18 mouse cellular contexts compared by ENCODE assay signal in the genomic region with DNA sequence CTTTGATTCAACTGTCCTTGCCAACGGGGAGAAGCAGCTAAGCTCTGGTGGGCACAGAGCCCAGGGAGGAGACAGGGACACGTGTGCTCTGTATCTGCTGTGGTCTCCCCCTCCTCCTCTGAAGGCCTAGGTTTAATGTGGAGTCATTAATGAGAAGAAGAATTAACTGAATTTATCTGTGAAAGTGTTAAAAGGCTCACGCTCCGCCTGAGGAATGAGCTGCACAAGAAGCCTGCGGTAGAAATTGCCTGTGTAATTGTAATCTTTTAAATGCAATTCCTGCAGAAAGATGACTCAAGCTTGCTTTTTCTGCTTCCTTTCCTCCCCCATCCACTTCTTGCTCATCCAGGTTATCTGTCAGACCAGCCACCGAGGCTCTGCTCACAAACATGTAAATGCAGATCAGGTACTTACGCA.
A peak's percentile ranks its signal among the peaks of the same experiment; 100 is the strongest.
DNase-seq lines count a peak whose midpoint lies in the region; ATAC-seq lines count a peak whose summit lies in the region.
"Had no signal": no experiment of that assay in that cellular context is flagged by ENCODE, and none has a peak within 500 bp of the region (broad histone marks: within the 10 kb centered on the region; RNA-seq: fewer than 3 reads in every experiment).

No protein-coding gene starts in this region.

- no peak overlapping the region for H3K9ac ChIP-seq in hindbrain, embryonic 12.5 days
- H3K9ac ChIP-seq in hindbrain, embryonic 11.5 days (ENCODE audit: low read depth, low read length), result no peak overlapping the region
- no peak overlapping the region for H3K9ac ChIP-seq in forebrain, embryonic 13.5 days
- H3K9ac ChIP-seq in midbrain, embryonic 13.5 days (replicated peaks), result no peak overlapping the region
- no peak overlapping the region for H3K9ac ChIP-seq in intestine, embryonic 15.5 days
- H3K9ac ChIP-seq: limb, embryonic 13.5 days; liver, postnatal 0 days had no signal

- H3K4me2 ChIP-seq in hindbrain, embryonic 12.5 days (replicated peaks), result no peak overlapping the region
- H3K4me2 ChIP-seq in hindbrain, embryonic 11.5 days (replicated peaks; ENCODE audit: low read depth, low read length), result no peak overlapping the region
- no peak overlapping the region for H3K4me2 ChIP-seq in forebrain, embryonic 13.5 days
- no peak overlapping the region for H3K4me2 ChIP-seq in midbrain, embryonic 13.5 days (replicated peaks)
- no peak overlapping the region for H3K4me2 ChIP-seq in intestine, embryonic 15.5 days (replicated peaks)
- H3K4me2 ChIP-seq: limb, embryonic 13.5 days had no signal

- WGBS in hindbrain, embryonic 12.5 days, result 76% methylated on average over 7 of the region's 7 CpGs
- WGBS in hindbrain, embryonic 11.5 days, result 86% methylated on average over 7 of the region's 7 CpGs
- WGBS in forebrain, embryonic 13.5 days, result 59% methylated on average over 7 of the region's 7 CpGs
- 63% methylated on average over 7 of the region's 7 CpGs for WGBS in midbrain, embryonic 13.5 days
- WGBS in intestine, embryonic 15.5 days, result 67% methylated on average over 7 of the region's 7 CpGs

- H3K27me3 ChIP-seq in hindbrain, embryonic 12.5 days, result no peaks in the 10 kb centered on the region
- no peaks in the 10 kb centered on the region for H3K27me3 ChIP-seq in hindbrain, embryonic 11.5 days (ENCODE audit: control insufficient read depth, insufficient read depth, low read length)
- no peaks in the 10 kb centered on the region for H3K27me3 ChIP-seq in forebrain, embryonic 13.5 days
- no peaks in the 10 kb centered on the region for H3K27me3 ChIP-seq in midbrain, embryonic 13.5 days
- H3K27me3 ChIP-seq in intestine, embryonic 15.5 days (replicated peaks), result no peaks in the 10 kb centered on the region
- H3K27me3 ChIP-seq: limb, embryonic 13.5 days had no signal

- no peak for ATAC-seq in hindbrain, embryonic 12.5 days (ENCODE audit: low FRiP score)
- ATAC-seq in hindbrain, embryonic 11.5 days (ENCODE audit: low FRiP score), result no peak
- peak; percentile 40; the same call in 1 of the 2 replicates for ATAC-seq in forebrain, embryonic 13.5 days
- 0 out of 2 replicates have a peak, but pooled peaks have one; percentile 59 for ATAC-seq in midbrain, embryonic 13.5 days
- ATAC-seq in intestine, embryonic 15.5 days, result no peak
- no peak for ATAC-seq in monocyte, adult 5-6 weeks (replicated peaks; ENCODE audit: insufficient number of reproducible peaks, low FRiP score, low TSS enrichment, poor library complexity, severe bottlenecking)
- ATAC-seq in megakaryocyte progenitor cell, adult 5-6 weeks (replicated peaks; ENCODE audit: poor library complexity), result no peak
- ATAC-seq: intestine, postnatal 0 days; liver, postnatal 0 days had no signal

- H3K4me3 ChIP-seq in hindbrain, embryonic 12.5 days, result no peak overlapping the region
- H3K4me3 ChIP-seq in hindbrain, embryonic 11.5 days (ENCODE audit: low read depth, low read length), result no peak overlapping the region
- H3K4me3 ChIP-seq in forebrain, embryonic 13.5 days, result no peak overlapping the region
- H3K4me3 ChIP-seq in midbrain, embryonic 13.5 days (replicated peaks), result no peak overlapping the region
- H3K4me3 ChIP-seq in intestine, embryonic 15.5 days (replicated peaks), result no peak overlapping the region
- H3K4me3 ChIP-seq: limb, embryonic 13.5 days had no signal

- no peaks in the 10 kb centered on the region for H3K4me1 ChIP-seq in hindbrain, embryonic 12.5 days
- no peaks in the 10 kb centered on the region for H3K4me1 ChIP-seq in hindbrain, embryonic 11.5 days (replicated peaks; ENCODE audit: control insufficient read depth, insufficient read depth, low read length)
- H3K4me1 ChIP-seq in forebrain, embryonic 13.5 days, result peaks cover 27% of the 10 kb centered on the region
- H3K4me1 ChIP-seq in midbrain, embryonic 13.5 days (replicated peaks), result peaks cover 21% of the 10 kb centered on the region
- no peaks in the 10 kb centered on the region for H3K4me1 ChIP-seq in intestine, embryonic 15.5 days (replicated peaks)

- DNase-seq in hindbrain, embryonic 11.5 days (ENCODE audit: low spot score), result no peak
- DNase-seq in MN1 (ENCODE audit: low spot score), result peak; percentile 71
- DNase-seq: adrenal gland, postnatal 10 days; heart, adult 18-20 months; heart, postnatal 14 days; kidney, postnatal 25 days; layer of hippocampus, postnatal 36 days; liver, postnatal 0 days had no signal

- H3K36me3 ChIP-seq in hindbrain, embryonic 12.5 days, result no peaks in the 10 kb centered on the region
- no peaks in the 10 kb centered on the region for H3K36me3 ChIP-seq in hindbrain, embryonic 11.5 days (ENCODE audit: control insufficient read depth, insufficient read depth, low read length)
- H3K36me3 ChIP-seq in forebrain, embryonic 13.5 days (ENCODE audit: poor library complexity, severe bottlenecking), result no peaks in the 10 kb centered on the region
- H3K36me3 ChIP-seq in midbrain, embryonic 13.5 days, result no peaks in the 10 kb centered on the region
- H3K36me3 ChIP-seq in intestine, embryonic 15.5 days, result no peaks in the 10 kb centered on the region
- H3K36me3 ChIP-seq: limb, embryonic 13.5 days had no signal

- H3K9me3 ChIP-seq in hindbrain, embryonic 12.5 days (replicated peaks), result no peaks in the 10 kb centered on the region
- H3K9me3 ChIP-seq in hindbrain, embryonic 11.5 days (ENCODE audit: control insufficient read depth, low read length), result no peaks in the 10 kb centered on the region
- H3K9me3 ChIP-seq in forebrain, embryonic 13.5 days (replicated peaks), result no peaks in the 10 kb centered on the region
- H3K9me3 ChIP-seq in midbrain, embryonic 13.5 days, result no peaks in the 10 kb centered on the region
- no peaks in the 10 kb centered on the region for H3K9me3 ChIP-seq in intestine, embryonic 15.5 days
- H3K9me3 ChIP-seq: limb, embryonic 13.5 days had no signal

- peak overlapping the region; percentile 53 for H3K27ac ChIP-seq in hindbrain, embryonic 12.5 days
- no peak overlapping the region for H3K27ac ChIP-seq in hindbrain, embryonic 11.5 days (ENCODE audit: low read depth, low read length)
- peak overlapping the region; percentile 61 for H3K27ac ChIP-seq in forebrain, embryonic 13.5 days
- H3K27ac ChIP-seq in midbrain, embryonic 13.5 days, result peak overlapping the region; percentile 61
- H3K27ac ChIP-seq in intestine, embryonic 15.5 days, result no peak overlapping the region
- H3K27ac ChIP-seq: limb, embryonic 13.5 days; macrophage; stomach, postnatal 0 days had no signal

Comparison
In these comparisons a context has a peak if more than half of its experiments do, and no peak if none do; other contexts are left out.
1. H3K27ac ChIP-seq: peak in hindbrain, embryonic 12.5 days (single experiment), forebrain, embryonic 13.5 days (single experiment) and midbrain, embryonic 13.5 days (single experiment); none in hindbrain, embryonic 11.5 days (single experiment) and intestine, embryonic 15.5 days (single experiment).
2. ATAC-seq: peak in forebrain, embryonic 13.5 days (single experiment) and midbrain, embryonic 13.5 days (single experiment); none in hindbrain, embryonic 12.5 days (single experiment), hindbrain, embryonic 11.5 days (single experiment), intestine, embryonic 15.5 days (single experiment), monocyte, adult 5-6 weeks (single experiment) and megakaryocyte progenitor cell, adult 5-6 weeks (single experiment).